Mouse (Mus musculus) 3134 (cell line): ENCODE measurements around the gene Pnkd.

ENCODE experiments used
- DNase-seq: peaks from one replicate; pipeline ENCODE4 v3.0.0-alpha.2; 2011; ENCODE audit warnings: low spot score; ENCODE audit not compliant: insufficient read length; ENCODE audit errors: extremely low read depth

Gene Pnkd

GRCm38 (mm10) chr1:74401015-74401702 is 116.4 kb downstream of the Pnkd start:
- no peak for DNase-seq
